Mouse (Mus musculus): ENCODE data around the gene Cage1.

GRCm38 (mm10) chr13:37963354-37964007 is 73.4 kb downstream of the Cage1 start:
- peak; percentile 56 for TF ChIP-seq EP300 (IDR thresholded peaks at IDR 0.05)
- TF ChIP-seq CTCF (IDR thresholded peaks at IDR 0.05): peak; percentile 94
